Mouse (Mus musculus): ENCODE data around the gene Gm20509. TPM values are rescaled to one million over a fixed set of nuclear protein-coding genes. Genes with fewer than 3 reads are reported as not detected.
A peak's percentile ranks its signal among the peaks of the same experiment; 100 is the strongest.

Gene Gm20509
- total RNA-seq, 1 experiment from 2014 or later = 2.2 TPM

DNA sequence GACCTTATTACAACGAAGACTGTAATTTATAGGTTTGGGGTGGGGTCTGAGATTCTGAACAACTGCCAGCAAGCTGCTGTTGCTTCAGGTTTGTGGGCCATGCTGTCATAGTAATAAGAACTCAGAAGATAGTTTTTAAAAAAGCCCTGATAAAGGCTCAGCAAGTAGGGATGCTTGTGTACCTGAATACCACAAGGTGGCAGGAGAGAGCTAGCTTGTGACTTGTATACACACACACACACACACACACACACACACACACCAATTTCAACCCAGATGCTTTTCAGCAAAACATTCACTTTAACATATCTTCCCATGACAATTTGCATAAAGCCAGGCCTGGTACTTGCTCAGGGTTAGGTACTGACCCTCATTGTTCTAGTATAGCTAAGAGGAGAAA, 57.0 kb downstream of the Gm20509 start:
- no peak for ATAC-seq (replicated peaks; ENCODE audit: insufficient number of reproducible peaks, low FRiP score, low TSS enrichment, poor library complexity, severe bottlenecking)

DNA sequence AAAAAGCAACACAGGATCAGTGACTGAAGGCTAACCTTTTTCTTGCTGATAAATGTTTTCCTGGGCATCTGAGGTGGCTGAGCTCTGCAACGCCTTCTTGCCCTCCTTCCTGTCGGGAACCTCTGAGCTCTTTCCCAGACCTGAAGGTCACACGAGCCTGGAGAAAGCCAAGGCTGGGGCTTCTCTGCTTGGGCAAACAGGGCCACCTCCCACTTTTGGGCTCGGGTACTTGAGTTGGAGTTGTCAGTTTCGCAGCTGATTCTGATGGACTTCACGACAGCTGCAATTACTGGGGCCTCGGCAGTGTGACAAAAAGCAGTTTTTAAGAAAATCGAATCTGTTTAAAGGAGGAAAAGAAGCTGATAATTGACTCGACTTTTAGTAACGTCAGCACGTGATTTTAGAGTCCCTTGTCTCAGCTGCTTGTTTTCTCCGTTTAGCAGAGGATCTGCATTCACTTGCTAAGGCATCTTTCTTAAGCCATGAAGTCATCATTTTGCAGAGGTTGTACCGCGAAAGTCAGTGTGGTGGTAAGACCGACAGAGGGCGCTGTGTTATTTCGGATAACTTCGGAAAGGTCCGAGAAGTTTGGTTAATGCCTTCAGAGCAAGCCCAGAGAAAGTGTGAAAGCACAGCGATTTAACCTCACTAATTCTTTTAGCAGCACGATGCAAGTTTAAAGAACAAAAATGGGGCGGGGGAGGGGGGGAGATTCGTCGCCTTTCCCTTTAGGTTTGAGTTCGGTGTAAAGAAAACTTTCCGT, 60.5 kb downstream of the Gm20509 start:
- ATAC-seq (replicated peaks; ENCODE audit: insufficient number of reproducible peaks, low FRiP score, low TSS enrichment, poor library complexity, severe bottlenecking) = 0 out of 2 replicates have a peak, but pooled peaks have one; percentile 61

DNA sequence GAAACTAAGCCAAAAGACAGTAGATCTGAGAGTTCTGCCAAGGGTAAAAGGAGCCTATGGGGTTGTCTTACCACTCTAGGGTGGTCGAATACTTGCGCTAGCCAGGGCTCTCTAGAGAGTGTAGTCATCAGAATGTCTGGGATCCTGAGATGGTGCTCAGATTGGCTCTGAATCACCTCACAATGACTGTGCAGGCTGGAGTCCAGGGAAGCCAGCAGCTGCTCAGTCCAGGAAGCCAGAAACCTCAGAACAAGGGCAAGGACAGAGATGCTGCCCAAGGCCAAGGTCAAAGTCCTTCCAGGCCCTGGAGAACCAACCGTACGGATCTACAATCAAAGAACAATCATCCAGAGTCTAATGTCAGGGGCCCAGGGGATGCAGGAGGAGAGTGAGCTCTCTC, 63.4 kb downstream of the Gm20509 start:
- ATAC-seq (replicated peaks; ENCODE audit: insufficient number of reproducible peaks, low FRiP score, low TSS enrichment, poor library complexity, severe bottlenecking) = no peak

Other genes starting within 250 kb of the Gm20509 start
- 0.10 TPM in 1 of 3 replicates, not detected in the others for gene Pygo1, start 176.8 kb upstream of the Gm20509 start, total RNA-seq (2017)
- 0.29 to 3.4 TPM in 2 of 3 replicates, not detected in the other for gene Dyx1c1, start 143.7 kb upstream of the Gm20509 start, total RNA-seq (2017)
- gene Gm44503, start 143.6 kb upstream of the Gm20509 start, total RNA-seq (2017) = 1.0 TPM in 1 of 3 replicates, not detected in the others
- gene Ccpg1os, start 117.1 kb upstream of the Gm20509 start, total RNA-seq (2017) = 5.9 to 7.1 TPM in 2 of 3 replicates, not detected in the other
- gene Ccpg1, start 117.0 kb upstream of the Gm20509 start, total RNA-seq (2017) = 171 to 267 TPM (median 201 TPM) in 3 replicates
- 3.0 to 9.6 TPM (median 5.2 TPM) in 3 replicates for gene Pigb, start 62.1 kb upstream of the Gm20509 start, total RNA-seq (2017)
- 86.9 to 93.4 TPM (median 92.6 TPM) in 3 replicates for gene Rab27a, start 57.6 kb upstream of the Gm20509 start, total RNA-seq (2017)
- 1.3 TPM in 1 of 3 replicates, not detected in the others for gene Khdc3, start 634 bp upstream of the Gm20509 start, total RNA-seq (2017)
- 52.8 to 89.3 TPM (median 60.9 TPM) in 3 replicates for gene Rsl24d1, start 11.0 kb downstream of the Gm20509 start, total RNA-seq (2017)

All from monocyte, adult 5-6 weeks (primary cell).